Mouse (Mus musculus): Measurements from ENCODE around the gene Acaca. TPM values are rescaled to one million over a fixed set of nuclear protein-coding genes. Genes with fewer than 3 reads are reported as not detected.

The Acaca gene
- polyA plus RNA-seq, 1 experiment from 2014 or later, result 38.7 TPM

Other genes with a start within 250 kb of the Acaca start
- 39.9 and 42.1 TPM in 2 replicates for gene Ddx52, start 187.6 kb upstream of the Acaca start, polyA plus RNA-seq (2016; fragmentation: Nextera tagmentation; extraction: Ambion mirVana)
- gene Synrg, start 165.2 kb upstream of the Acaca start, polyA plus RNA-seq (2016; fragmentation: Nextera tagmentation; extraction: Ambion mirVana), result 29.7 and 32.8 TPM in 2 replicates
- 7.6 and 7.8 TPM in 2 replicates for gene Dusp14, start 60.4 kb upstream of the Acaca start, polyA plus RNA-seq (2016; fragmentation: Nextera tagmentation; extraction: Ambion mirVana)
- gene Tada2a, start 72 bp upstream of the Acaca start, polyA plus RNA-seq (2016; fragmentation: Nextera tagmentation; extraction: Ambion mirVana), result 33.6 and 34.3 TPM in 2 replicates
- gene Gm11437, start 37.8 kb downstream of the Acaca start, polyA plus RNA-seq (2016; fragmentation: Nextera tagmentation; extraction: Ambion mirVana), result not detected in 2 replicates

Measured in midbrain, embryonic 12.5 days (tissue).